Mouse (Mus musculus): ENCODE measurements around the gene Wnt1.
"Not testable (repeated sequence)": the region's sequence is repeated elsewhere in the genome, so short reads cannot be mapped to it uniquely, and the experiment has no call there.

Wnt1 gene

GRCm38 (mm10) chr15:98806809-98807770 is 17.4 kb downstream of the Wnt1 start:
- DNase-seq: no peak

GRCm38 (mm10) chr15:98807895-98808650 is 18.4 kb downstream of the Wnt1 start:
- no peak for DNase-seq

GRCm38 (mm10) chr15:98808651-98809134 is 19.0 kb downstream of the Wnt1 start:
- no peak for DNase-seq

DNA sequence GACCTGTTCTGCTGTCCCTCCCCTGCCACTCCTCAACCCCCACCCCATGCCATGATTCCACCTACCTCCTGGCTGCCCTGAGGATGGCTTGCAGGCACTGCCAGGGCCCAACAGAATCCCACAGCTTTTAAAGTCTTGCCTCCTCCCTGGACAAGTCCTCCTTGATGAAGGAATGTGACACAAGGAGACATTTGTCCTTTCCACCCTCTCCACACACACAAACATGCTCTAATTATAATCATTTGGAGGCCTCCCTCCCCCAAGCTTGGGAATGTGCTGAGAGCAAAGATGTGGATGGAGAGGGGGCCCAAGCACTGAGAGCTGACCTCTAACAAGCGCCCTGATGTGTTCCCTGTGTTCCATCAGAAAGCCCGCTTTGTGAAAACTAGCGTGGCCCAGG is 19.7 kb downstream of the Wnt1 start, which contains the start of gene Ddn:
Ddn (minus strand) TSS at position 101 of the 400 bp plus-strand sequence.
- DNase-seq: no peak

GRCm38 (mm10) chr15:98810212-98810611 is 20.6 kb downstream of the Wnt1 start:
- not testable (repeated sequence) for DNase-seq

- DNase-seq: no peak
Observed at GRCm38 (mm10) chr15:98812741-98813424, 23.2 kb downstream of the Wnt1 start.

- DNase-seq: no peak
Observed at GRCm38 (mm10) chr15:98818171-98818570, 28.5 kb downstream of the Wnt1 start.

- DNase-seq: no peak
Observed at GRCm38 (mm10) chr15:98820937-98821336, 31.3 kb downstream of the Wnt1 start.

GRCm38 (mm10) chr15:98821403-98821802 is 31.7 kb downstream of the Wnt1 start:
- no peak for DNase-seq

DNA sequence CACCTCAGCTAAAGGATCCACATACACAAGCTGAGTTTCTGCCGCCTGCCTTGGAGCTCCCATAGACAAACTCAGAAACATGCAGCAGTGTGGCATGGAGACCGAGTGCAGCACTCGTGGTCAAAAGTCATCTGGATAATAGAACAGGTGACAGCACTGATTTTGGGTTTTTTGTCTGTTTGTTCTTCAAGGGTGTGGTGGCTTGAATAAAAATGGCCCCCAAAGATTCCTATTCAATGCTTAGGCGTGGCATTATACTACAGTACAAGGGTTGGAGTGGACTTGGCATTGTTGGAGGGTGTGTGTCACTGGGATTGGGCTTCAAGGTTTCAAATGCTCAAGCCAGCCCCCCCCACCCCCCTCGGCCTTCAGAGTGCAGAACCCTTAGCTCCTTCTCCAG is 32.5 kb downstream of the Wnt1 start:
- no peak for DNase-seq

GRCm38 (mm10) chr15:98823434-98823833 is 33.8 kb downstream of the Wnt1 start:
- DNase-seq: no peak

DNA sequence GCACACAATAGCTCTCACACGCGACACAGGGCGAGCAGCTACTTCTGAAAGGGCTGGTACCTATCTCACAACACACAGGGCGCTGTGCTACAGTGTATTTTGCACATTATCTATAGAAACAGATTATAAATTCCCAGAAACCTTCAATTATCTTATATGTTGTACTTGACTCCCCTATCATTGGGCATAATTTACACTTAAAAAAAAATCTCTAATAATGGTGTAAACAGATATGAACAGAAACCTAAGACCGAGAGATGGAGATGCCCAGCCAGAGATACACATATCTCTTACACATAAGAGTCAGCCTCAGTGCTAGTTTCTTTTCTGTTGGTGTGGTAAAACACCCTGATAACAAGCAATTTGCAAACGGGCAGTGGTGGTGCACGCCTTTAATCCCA is 38.0 kb downstream of the Wnt1 start:
- no peak for DNase-seq

- DNase-seq: peak; percentile 95
Observed at GRCm38 (mm10) chr15:98830736-98831683, 41.4 kb downstream of the Wnt1 start, which contains the start of gene Prkag1. Prkag1 (minus strand) TSS chr15:98831521.

DNA sequence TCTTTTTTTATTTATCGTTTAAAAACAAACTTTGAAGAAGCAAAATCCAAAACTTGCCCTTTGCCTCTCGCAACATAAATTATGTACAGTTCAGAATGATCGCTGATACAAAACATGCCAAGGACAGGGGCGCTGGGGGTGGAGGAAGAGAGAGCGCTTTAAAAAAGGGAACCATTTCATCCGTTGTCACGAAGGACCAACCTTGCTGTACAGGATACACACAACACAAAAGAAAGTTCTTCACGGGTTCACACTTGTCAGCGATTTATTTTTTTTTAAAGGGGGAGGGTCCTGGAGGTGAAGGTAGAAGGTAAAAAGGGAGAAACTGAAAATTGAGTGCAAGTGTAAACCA is 42.0 kb downstream of the Wnt1 start:
- no peak for DNase-seq

DNA sequence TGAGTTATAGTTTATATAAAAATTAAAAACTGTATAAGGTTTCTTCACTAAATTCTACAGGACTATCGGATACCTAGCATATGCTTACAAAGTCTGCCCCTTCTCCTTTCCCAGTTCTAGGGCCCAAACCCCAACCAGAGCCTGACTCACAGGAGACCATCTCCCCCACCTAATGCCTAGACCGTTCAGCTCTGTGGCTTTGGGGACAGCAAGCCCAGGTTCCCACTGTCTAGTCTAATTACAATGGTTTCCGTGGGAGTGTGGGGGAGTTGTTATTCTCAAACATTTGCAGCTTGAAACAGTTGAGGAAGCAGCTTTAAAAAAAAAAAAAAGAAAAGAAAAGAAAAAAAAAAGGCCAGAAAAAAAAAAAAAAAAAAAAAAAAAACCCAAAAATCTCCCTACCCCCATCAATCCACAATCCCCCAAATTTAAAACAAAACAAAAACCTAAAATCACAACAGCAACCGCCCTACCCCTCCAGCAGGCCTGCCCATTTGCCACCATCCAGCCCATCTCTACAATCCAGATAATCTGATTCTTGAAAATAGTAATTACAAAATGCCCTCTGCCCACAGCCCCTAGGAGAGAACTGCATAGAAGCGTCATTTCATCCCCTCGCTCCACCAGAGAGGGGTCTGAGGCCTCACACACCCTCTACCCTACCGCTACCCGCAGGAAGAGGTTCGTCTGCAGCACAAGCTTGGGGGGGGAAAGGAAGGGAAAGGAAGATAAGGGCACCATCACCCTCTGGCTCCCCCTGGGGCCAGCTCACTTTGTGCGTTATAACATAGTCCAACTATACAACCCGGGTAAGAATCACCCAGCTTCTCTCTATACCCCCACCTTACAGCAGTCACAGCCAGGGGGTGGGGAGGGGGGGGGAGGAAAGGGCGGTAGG is 42.8 kb downstream of the Wnt1 start:
- peak; percentile 47 for DNase-seq

- peak; percentile 45 for DNase-seq
Observed at GRCm38 (mm10) chr15:98833281-98833680, 43.6 kb downstream of the Wnt1 start.

DNA sequence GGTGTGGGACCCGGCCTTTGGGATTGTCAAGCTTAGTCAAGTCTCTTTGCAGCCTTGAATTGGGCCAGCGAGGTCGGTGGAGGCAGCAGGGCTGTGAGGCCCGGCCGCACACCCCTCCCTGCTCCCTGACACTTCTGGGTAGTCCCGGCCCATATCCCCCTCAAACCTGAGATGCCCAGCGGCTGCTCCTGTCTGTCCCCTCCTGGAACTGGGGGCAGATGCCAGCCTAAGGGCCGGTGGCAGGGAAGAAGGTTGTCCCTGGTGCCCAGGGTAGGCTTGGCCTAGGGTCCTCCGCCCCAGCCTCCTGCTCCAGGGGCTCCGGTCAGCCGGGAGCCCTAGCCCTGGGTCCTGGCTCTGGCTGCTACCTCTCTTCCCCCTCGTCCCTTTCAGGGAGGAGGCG is 44.4 kb downstream of the Wnt1 start:
- DNase-seq: no peak

GRCm38 (mm10) chr15:98835291-98835690 is 45.6 kb downstream of the Wnt1 start:
- DNase-seq: no peak

DNA sequence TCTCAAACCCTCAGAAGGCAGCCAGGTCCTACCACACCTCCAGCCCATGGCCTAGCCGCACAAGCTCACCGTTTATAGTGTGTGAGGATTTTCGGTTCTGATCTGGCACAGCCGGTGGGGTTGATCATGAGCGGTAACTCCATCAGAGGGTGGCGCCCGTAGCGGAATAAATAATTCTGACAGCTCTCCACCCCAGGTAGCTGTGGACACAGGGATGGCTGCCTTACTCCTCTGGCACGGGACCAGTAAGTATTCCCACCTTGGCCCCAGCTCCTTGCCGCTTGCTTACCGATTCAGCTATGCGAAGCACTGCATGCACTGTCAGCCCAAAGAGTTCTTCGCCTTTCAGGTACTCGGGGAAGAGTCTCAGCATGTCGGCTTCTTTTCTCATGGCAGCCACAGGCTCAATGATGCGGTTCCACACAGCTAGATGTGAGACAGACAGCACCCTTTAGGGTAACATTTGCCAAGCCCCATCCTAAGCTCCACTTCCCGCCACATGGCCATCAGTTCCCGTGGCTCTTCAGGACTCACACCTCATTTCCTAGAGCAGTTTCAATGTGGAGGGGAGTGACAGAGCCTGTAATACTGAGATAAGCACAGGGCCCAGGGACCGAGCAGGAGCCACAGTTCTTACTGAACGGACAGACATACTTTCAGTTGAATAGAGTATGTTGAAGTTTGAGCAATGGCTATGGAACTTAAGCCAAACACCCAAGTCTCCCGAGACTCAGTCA is 47.5 kb downstream of the Wnt1 start:
- DNase-seq: no peak

DNA sequence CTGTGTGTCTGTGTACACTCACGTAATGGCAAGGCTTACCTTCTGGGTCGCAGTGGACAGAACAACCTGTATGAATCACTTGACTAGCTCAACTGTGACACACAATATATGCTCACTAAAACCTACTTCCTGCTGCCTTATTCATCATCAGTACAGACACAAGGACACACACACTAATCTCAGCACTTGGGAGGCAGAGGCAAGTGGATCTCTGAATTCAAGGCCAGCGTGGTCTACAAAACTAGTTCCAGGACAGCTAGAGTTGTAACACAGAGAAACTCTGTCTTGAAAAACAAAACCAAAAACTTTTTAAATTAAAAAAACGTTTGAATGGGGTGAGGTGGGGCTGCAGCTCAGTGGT is 48.1 kb downstream of the Wnt1 start:
- DNase-seq: no peak

Data from cerebellum, adult 9-11 months (tissue).